Mouse (Mus musculus): ENCODE data around the gene Stmnd1. TPM values are rescaled to one million over a fixed set of nuclear protein-coding genes. Genes with fewer than 3 reads are reported as not detected.

The Stmnd1 gene
- polyA plus RNA-seq, 1 experiment from 2014 or later = 0.46 TPM

DNA sequence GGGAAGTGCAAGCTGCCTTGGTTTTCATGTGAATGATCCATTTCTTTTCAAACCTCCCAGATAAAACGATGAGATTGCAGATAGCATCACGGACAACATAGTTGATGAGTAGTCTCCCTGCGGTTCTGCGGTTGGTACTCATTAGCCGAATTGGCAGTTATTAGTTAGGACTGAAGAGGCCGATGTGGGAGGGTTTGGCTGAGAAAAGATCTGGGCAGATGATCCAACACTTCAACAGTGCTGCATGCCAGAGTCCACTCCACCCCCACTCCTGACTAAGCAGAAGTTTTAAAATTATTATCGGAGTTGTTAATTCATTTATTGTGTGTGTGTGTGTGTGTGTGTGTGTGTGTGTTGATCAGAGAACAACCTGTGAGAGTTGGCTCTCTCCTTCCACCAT is 34.7 kb upstream of the Stmnd1 start:
- Histone ChIP-seq H3K4me1 (replicated peaks; ENCODE audit: insufficient read depth, low read length) (0 out of 2 replicates have a peak, but pooled peaks cover 5% of the 10 kb centered on the region), H3K27me3 (ENCODE audit: insufficient read depth, low read length) (no peaks in the 10 kb centered on the region), H3K36me3 (ENCODE audit: insufficient read depth, low read length) (no peaks in the 10 kb centered on the region), H3K9ac (ENCODE audit: low read depth, low read length) (no peak overlapping the region), H3K4me2 (ENCODE audit: low read length) (no peak overlapping the region), H3K27ac (no peak overlapping the region), H3K4me3 (replicated peaks; ENCODE audit: low read depth, low read length) (no peak overlapping the region), H3K9me3 (replicated peaks; ENCODE audit: low read length) (no peaks in the 10 kb centered on the region)
- WGBS = 71% methylated on average over 7 of the region's 7 CpGs
- ATAC-seq (replicated peaks; ENCODE audit: low FRiP score, low read depth) (no peak), DNase-seq (ENCODE audit: low spot score) (no peak)
- TF ChIP-seq CTCF (IDR thresholded peaks at IDR 0.05; ENCODE audit: low read depth) = no peak

DNA sequence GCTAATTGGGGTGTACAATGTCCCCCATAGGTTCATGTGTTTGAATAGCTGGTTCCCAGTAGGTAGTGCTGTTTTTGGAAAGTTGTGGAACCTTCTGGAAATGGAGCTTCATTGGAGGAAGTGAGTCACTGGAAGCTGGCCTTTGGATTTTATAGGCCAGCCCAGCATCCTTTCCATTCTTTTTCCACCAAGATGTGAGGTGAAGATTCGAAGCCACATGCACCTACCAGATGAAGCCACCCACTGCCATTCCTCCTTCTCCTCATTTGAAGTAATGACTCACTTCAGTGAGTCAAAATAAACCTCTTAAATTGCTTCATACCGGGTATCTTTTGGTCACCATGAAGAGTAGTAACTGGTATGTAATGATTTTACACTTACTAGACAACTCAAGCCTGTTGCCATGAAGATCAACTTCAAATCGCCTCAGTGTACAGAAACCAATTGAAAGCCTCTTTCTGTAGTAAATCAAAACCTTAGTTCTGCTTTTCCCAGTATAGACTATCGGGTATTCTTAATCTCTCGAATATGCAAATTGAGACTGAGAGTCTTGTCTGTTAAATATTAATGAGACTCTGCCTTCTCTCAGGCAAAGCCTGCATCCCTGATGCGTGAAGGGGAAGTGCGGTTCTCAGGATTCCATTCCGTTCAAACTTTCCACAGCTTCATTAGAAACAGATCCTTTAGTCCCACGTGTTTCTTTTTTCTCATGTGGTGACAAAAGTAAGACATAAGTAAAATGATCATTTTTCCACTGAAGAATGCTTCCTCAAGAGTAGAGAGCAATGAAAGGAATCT is 31.9 kb upstream of the Stmnd1 start:
- TF ChIP-seq CTCF (IDR thresholded peaks at IDR 0.05; ENCODE audit: low read depth) = no peak
- Histone ChIP-seq H3K4me3 (replicated peaks; ENCODE audit: low read depth, low read length) (no peak overlapping the region), H3K27ac (no peak overlapping the region), H3K4me2 (ENCODE audit: low read length) (no peak overlapping the region), H3K9me3 (replicated peaks; ENCODE audit: low read length) (no peaks in the 10 kb centered on the region), H3K4me1 (replicated peaks; ENCODE audit: insufficient read depth, low read length) (0 out of 2 replicates have a peak, but pooled peaks cover 5% of the 10 kb centered on the region), H3K36me3 (ENCODE audit: insufficient read depth, low read length) (no peaks in the 10 kb centered on the region), H3K27me3 (ENCODE audit: insufficient read depth, low read length) (no peaks in the 10 kb centered on the region), H3K9ac (ENCODE audit: low read depth, low read length) (no peak overlapping the region)
- ATAC-seq (replicated peaks; ENCODE audit: low FRiP score, low read depth) = no peak
- peak; percentile 27 for DNase-seq (ENCODE audit: low spot score)
- 62% methylated on average over 9 of the region's 9 CpGs for WGBS

DNA sequence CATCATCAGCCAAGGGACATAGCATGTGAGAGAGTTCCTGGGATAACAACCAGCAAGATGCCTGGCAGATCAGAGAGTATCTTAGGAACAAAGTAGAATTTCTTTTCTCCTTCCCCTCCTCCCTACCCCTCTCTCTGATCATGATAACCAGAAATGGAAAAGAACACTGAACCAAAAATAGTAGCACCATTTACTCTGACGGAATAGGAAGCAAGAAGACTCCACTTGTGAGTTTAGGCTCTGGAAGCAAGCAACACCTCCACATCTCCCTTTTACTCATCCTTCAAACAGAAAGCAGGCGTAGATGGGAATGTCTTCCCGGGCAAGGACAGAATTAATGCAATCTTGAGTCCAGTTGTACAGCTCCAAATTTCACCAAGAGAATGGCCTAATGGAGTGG is 19.8 kb upstream of the Stmnd1 start:
- no peak overlapping the region for H3K4me2 ChIP-seq (ENCODE audit: low read length)
- WGBS = 90% methylated on average over 3 of the region's 3 CpGs
- H3K36me3 ChIP-seq (ENCODE audit: insufficient read depth, low read length) = no peaks in the 10 kb centered on the region
- no peaks in the 10 kb centered on the region for H3K27me3 ChIP-seq (ENCODE audit: insufficient read depth, low read length)
- H3K4me1 ChIP-seq (replicated peaks; ENCODE audit: insufficient read depth, low read length) = no peaks in the 10 kb centered on the region
- ATAC-seq (replicated peaks; ENCODE audit: low FRiP score, low read depth) (no peak), DNase-seq (ENCODE audit: low spot score) (no peak)
- no peak overlapping the region for H3K27ac ChIP-seq
- no peak overlapping the region for H3K9ac ChIP-seq (ENCODE audit: low read depth, low read length)
- H3K4me3 ChIP-seq (replicated peaks; ENCODE audit: low read depth, low read length) = no peak overlapping the region
- no peaks in the 10 kb centered on the region for H3K9me3 ChIP-seq (replicated peaks; ENCODE audit: low read length)
- no peak for TF ChIP-seq CTCF (IDR thresholded peaks at IDR 0.05; ENCODE audit: low read depth)

DNA sequence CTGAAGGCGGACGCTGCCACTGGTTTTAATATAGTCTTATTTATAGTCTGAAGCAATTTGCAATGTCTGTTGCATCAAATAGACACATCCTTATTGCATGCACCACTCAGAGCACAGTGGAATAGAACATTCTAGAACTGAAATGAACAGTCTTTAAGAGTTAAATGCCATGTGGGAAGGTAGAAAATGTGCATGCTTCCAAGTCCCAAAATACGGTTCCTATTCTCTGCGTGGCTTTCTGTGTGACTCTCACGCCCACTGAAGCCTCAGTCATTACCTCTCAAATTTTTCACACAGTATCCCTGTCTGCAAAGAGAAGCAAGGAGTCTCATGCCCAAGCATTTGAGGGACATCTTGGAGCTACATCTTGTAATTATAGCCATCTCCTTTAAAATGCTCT is 19.4 kb upstream of the Stmnd1 start:
- Histone ChIP-seq H3K4me3 (replicated peaks; ENCODE audit: low read depth, low read length) (no peak overlapping the region), H3K4me2 (ENCODE audit: low read length) (no peak overlapping the region), H3K9ac (ENCODE audit: low read depth, low read length) (no peak overlapping the region), H3K27ac (no peak overlapping the region), H3K36me3 (ENCODE audit: insufficient read depth, low read length) (no peaks in the 10 kb centered on the region), H3K4me1 (replicated peaks; ENCODE audit: insufficient read depth, low read length) (no peaks in the 10 kb centered on the region), H3K9me3 (replicated peaks; ENCODE audit: low read length) (no peaks in the 10 kb centered on the region), H3K27me3 (ENCODE audit: insufficient read depth, low read length) (no peaks in the 10 kb centered on the region)
- WGBS = 95% methylated on average over 5 of the region's 5 CpGs
- no peak for TF ChIP-seq CTCF (IDR thresholded peaks at IDR 0.05; ENCODE audit: low read depth)
- no peak for ATAC-seq (replicated peaks; ENCODE audit: low FRiP score, low read depth)
- DNase-seq (ENCODE audit: low spot score) = no peak

DNA sequence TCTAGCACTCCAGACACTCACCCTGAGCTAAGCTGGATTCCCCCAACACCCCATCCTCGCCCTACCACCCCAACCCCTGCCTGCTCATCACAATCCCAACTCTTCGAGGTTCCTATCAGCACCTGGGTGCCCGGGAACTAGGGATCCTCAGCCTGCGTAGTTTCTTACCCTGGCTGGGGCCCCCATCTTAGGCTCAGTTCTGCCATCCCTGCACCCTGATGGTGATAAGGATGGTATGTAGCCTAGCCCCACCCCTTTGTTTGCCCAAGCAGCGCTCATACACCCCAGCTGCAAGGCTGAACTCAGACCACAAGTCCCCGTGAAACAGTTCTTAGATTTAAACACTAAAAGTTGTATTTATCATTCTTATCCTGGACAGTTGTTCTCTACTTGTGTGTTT is 17.9 kb upstream of the Stmnd1 start:
- Histone ChIP-seq H3K4me2 (ENCODE audit: low read length) (no peak overlapping the region), H3K4me3 (replicated peaks; ENCODE audit: low read depth, low read length) (no peak overlapping the region), H3K27me3 (ENCODE audit: insufficient read depth, low read length) (no peaks in the 10 kb centered on the region), H3K4me1 (replicated peaks; ENCODE audit: insufficient read depth, low read length) (no peaks in the 10 kb centered on the region), H3K27ac (no peak overlapping the region), H3K36me3 (ENCODE audit: insufficient read depth, low read length) (no peaks in the 10 kb centered on the region), H3K9ac (ENCODE audit: low read depth, low read length) (no peak overlapping the region), H3K9me3 (replicated peaks; ENCODE audit: low read length) (no peaks in the 10 kb centered on the region)
- WGBS = 74% methylated on average over 6 of the region's 6 CpGs
- DNase-seq (ENCODE audit: low spot score) (no peak), ATAC-seq (replicated peaks; ENCODE audit: low FRiP score, low read depth) (no peak)
- TF ChIP-seq CTCF (IDR thresholded peaks at IDR 0.05; ENCODE audit: low read depth) = no peak

DNA sequence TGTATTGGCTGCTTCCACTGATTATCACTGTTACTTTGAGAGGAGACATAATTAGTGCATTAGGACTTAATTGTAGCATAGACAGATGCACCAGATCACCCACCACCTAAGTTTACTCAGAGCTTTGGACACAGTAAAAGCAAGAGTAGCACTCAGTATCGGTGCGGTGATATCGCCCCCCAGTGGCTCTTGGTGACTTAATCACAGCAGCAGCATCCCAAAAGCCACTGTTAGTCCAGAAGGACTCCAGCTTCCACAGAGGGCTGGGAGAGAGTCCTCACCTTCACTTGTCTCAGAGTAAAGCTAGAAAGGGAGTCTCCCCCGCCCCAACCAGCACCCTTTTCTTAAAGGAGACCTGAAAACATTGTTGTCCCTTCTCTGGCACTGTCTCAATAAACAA is 15.7 kb upstream of the Stmnd1 start:
- no peak for ATAC-seq (replicated peaks; ENCODE audit: low FRiP score, low read depth)
- no peak overlapping the region for H3K4me3 ChIP-seq (replicated peaks; ENCODE audit: low read depth, low read length)
- WGBS = 4% methylated on average over 4 of the region's 4 CpGs
- peak; percentile 81 for TF ChIP-seq CTCF (IDR thresholded peaks at IDR 0.05; ENCODE audit: low read depth)
- no peak overlapping the region for H3K9ac ChIP-seq (ENCODE audit: low read depth, low read length)
- no peaks in the 10 kb centered on the region for H3K9me3 ChIP-seq (replicated peaks; ENCODE audit: low read length)
- H3K27me3 ChIP-seq (ENCODE audit: insufficient read depth, low read length) = no peaks in the 10 kb centered on the region
- no peak overlapping the region for H3K27ac ChIP-seq
- H3K4me2 ChIP-seq (ENCODE audit: low read length) = no peak overlapping the region
- H3K36me3 ChIP-seq (ENCODE audit: insufficient read depth, low read length) = no peaks in the 10 kb centered on the region
- no peaks in the 10 kb centered on the region for H3K4me1 ChIP-seq (replicated peaks; ENCODE audit: insufficient read depth, low read length)
- peak; percentile 84 for DNase-seq (ENCODE audit: low spot score)
